Mouse (Mus musculus) cerebellum, postnatal 4 days (tissue): ENCODE measurements around the gene Rere.
"Not testable (repeated sequence)": the region's sequence is repeated elsewhere in the genome, so short reads cannot be mapped to it uniquely, and the experiment has no call there.

ENCODE experiments used
- DNase-seq, 2 experiments: peaks; one replicate each; pipeline ENCODE4 v3.0.0; 2022; ENCODE audit warnings: low spot score in 2 of 2, mixed read lengths in 1 of 2

The Rere gene

DNA sequence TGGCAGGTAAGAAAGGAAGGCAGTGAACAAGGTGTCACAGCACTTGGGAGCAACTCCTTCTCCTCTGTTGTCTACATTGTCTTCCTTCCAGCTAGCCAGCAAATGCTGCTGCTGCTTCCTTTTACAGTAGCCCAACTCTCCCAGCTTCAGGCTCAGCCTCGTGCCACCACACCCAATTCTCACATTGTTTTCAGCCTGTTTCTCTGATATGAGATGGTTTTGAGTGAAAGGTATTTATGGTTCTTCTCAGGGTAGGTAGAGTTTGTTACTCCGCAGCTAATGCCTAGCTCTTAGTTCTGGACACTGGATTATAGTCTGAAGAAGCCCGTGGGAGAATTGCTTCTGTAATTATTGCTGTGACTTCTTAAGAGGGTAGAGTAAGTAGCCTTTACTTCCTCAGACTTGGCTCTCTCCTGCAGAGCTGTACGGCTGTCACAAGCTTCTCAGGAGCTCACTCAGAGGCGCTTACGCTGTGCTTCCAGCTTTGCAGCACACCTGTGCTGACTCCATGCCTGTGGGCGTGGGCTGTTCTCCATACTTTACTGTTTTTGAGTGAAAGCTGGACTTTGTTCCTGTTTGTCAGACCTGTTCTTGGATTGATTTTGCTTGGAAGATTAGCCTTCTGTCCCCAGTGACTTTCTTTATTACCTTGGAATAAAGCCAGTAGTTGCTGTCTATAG, 212.0 kb downstream of the Rere start:
- no peak for DNase-seq

DNA sequence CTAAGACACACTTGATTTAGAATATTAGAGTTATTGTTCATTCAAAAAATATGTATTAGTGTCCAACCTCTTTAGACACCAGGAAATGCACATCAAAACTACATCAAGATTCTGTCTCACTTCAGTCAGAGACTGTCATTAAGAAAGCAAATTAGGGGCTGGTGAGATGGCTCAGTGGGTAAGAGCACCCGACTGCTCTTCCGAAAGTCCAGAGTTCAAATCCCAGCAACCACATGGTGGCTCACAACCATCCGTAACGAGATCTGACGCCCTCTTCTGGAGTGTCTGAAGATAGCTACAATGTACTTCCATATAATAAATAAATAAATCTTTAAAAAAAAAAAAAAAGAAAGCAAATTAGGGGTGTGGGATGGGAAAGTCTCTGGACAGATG, 212.5 kb downstream of the Rere start:
- not testable (repeated sequence) for DNase-seq

GRCm38 (mm10) chr4:150495568-150495967, 214.1 kb downstream of the Rere start:
- DNase-seq, result no peak

DNA sequence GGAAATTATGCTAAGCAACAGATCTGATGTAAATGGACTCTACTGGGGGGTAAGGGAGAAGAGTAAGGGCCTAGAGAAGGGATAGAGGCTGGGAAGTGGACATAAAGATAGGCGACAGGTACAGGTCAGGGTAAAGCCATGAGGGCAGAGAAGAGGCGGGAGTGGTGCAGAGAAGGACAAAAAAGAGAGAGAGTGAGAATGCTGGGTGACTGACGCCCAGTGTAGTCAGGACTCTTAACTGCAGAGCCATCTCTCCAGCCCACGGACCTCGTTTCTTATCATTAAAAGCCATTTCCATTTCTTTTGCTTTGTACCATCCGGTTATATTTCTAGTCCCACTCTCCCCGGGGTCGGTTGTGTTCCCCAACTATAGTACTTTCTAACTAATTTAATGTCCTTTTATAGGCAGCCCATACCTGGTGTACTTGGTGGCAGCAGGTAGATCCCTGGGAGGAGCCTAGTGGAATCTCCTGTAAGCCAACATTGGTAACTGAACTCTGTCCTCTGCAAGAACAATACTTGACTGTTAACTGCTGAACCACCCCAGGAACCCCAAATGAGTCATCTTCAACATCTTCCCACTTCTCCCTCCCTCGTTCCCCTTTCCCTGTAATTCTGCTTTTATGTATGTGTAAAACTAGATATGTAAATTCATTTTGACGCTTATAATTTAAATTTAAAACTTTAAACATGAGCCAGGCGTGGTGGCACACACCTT, 223.0 kb downstream of the Rere start:
- no peak for DNase-seq

DNA sequence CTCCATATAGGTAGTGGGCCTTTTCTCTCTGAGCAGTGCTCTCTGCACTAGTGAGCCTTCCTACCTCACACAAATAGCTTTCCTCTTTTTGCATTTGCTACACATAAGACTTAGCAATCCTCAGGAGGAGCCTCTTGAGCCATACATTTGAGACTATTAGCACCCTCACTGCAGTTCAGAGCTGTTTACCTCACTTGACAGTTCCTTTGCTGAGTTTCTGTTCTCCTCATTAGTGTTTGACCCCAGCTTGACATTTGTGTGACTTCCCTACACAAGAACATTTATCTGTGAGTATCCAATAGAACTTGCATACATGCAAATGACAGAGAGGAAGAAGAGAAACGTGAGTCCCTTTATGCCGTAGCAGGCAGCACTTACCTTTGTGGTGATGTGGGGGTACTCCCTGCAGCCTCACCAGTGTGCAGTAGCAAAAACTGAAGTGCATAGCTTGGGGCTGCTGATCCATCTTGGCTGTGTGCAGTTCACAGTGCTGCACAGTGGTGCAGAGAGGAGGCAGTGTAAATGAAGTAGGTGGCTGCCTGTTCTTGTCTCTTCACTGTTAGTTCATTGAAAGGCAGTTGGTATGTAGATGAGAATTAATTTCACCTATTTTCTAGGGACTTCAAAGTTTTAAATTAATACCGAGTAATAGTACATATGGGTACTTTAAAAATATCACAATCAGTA, 227.7 kb downstream of the Rere start:
- DNase-seq, result no peak

- no peak for DNase-seq
Observed at GRCm38 (mm10) chr4:150510036-150510435, 228.6 kb downstream of the Rere start.

DNA sequence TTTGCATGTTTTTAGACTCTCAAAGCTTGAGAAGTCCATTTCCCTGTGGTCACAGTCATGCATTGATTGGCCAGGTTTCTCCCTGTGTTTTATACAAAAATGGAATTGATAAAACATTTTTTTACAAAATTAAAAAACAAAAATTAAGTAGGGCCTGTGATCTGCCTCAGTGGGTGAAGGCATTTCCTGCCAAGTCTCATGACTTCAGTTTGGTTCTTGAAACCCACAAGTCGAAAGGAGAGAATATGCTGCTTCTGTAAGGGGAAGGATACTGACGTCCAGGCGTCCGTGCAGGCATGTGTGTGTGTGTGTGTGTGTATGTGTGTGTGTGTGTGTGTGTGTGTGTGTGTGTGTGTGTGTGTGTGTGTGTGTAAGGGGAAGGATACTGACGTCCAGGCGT, 231.9 kb downstream of the Rere start:
- DNase-seq, result not testable (repeated sequence)

- DNase-seq, result no peak
Observed at GRCm38 (mm10) chr4:150516201-150516600, 234.8 kb downstream of the Rere start.

- no peak for DNase-seq
Observed at GRCm38 (mm10) chr4:150517381-150517780, 235.9 kb downstream of the Rere start.

DNA sequence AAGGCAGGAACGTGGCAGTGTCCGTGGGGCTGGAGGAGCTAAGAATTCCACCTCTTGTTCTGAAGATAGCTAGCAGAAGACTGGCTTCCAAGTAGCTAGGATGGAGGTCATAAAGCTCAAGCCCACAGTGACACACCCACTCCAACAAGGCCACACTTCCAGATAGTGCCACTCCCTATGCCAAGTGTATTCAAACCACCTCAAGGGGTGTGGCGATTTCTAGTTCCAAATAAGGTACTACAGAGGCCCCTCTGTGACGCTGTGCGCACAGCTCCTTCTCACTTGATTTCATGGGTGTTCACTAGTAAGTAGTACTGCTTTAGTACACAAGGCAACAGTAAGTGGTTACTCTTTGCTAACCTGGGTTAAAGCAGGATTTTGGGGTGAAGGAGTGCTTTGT, 237.4 kb downstream of the Rere start:
- DNase-seq, result no peak

DNA sequence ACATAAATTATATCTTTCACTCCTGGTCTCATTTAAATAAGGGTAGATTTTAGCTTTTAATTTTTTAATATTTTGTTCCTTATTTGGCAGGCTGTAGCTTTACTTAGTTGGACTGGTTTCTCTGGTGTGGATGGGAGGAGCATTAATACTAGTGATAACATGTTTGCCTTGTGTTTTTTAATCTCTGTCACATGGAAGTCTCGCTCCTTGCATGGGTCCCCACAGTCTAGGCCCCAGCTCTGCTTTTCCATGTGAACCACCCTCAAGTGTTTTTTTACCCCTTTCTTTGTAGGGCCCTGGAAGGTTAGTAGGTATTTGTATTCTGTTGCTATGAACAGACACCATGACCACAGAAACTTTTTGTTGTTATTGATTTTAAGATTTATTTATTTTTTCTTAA, 238.6 kb downstream of the Rere start:
- DNase-seq, result no peak

- DNase-seq, result no peak
Observed at GRCm38 (mm10) chr4:150522425-150522824, 241.0 kb downstream of the Rere start.

- no peak for DNase-seq
Observed at GRCm38 (mm10) chr4:150523351-150523750, 241.9 kb downstream of the Rere start.

- DNase-seq, result no peak
Observed at GRCm38 (mm10) chr4:150526269-150526668, 244.8 kb downstream of the Rere start.

DNA sequence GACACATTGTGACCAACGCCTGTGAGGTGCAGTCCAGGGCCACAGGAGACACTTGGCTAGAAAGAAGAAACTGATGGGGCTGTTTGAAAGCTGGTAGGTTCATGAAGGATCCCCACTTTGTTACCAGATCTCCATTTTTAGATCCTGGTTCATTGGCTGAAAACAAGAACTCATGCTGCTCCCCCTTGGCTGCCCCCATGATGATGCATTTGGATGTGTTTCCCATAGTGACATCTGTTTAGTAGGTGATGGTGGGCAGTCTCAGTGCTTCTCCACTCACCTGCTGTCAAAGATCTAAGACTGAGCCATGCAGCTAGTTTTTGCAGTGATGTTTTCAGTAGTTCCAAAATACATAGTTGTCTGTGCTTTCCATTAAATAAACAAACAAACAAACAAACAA, 247.0 kb downstream of the Rere start:
- no peak for DNase-seq

DNA sequence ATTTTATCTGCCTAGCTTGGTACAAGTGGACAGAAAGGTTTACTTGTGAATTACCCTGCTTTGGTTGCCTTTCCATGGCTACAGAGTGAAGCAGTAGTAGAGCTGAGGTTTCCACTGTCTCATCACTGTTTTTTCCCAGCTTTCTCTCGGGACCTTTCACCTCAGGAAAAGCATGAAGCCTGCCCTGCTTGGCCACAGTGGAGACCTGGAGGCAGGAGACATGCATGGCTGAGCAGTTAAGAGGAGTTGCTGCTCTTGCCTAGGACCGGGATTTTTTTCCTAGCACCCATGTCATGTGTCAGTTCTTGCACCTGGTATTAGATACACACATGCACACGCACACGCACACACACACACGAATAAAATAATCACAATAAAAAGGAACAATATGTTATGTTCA, 247.4 kb downstream of the Rere start:
- DNase-seq, result no peak

- DNase-seq, result no peak
Observed at GRCm38 (mm10) chr4:150531869-150532268, 250.4 kb downstream of the Rere start.

DNA sequence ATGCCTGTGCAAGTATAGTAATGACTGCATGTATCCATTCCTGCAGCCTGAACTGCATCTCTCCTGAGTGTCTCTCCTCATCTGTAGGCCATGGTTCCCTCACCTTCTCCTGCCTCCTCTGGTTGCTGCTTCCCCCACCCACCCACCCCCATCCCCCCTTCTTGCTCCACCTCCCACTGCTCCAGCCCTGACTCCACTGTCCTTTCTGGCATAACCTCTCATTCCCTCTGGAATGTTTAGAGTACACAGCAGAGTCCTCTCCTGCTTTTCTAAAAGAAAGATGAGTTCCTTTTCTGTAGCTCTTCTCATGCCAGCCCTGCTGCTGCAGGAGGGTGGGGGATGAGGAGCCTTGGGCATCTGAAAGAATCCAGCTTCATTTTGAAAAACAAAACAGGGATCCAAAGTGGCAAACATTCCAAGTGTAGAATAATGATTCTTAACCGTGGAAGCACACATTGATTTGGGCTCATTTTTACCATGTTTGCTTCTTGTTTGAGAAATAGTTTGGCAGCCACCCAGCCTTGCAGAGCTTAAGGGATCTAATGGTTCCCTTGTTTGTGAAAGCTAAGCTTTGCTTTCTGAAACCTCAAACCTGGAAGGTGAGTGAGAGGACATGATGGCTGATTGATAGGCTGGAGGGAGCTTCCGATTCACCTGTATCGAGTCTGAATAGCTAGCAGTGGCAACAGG, 255.5 kb downstream of the Rere start:
- no peak for DNase-seq

DNA sequence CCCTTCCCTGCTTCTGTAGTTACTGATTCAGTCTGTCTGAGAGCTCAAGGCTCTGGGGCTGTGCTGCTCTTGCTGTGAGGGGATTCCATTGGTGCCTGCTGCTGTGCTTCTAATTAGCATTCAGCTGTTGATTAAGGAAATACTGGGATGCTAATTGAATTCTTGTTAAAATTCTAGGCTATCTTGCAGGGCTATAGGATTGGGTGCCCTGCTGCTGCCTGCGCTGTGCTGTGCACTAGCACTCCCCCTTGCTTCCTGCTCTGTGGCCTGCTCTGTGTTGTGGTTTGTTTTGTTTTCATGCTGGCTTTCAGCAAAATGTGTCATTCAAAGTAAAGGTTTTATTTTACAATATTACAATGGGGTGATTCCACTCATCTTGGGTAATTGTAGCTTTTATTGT, 258.4 kb downstream of the Rere start:
- DNase-seq, result no peak

DNA sequence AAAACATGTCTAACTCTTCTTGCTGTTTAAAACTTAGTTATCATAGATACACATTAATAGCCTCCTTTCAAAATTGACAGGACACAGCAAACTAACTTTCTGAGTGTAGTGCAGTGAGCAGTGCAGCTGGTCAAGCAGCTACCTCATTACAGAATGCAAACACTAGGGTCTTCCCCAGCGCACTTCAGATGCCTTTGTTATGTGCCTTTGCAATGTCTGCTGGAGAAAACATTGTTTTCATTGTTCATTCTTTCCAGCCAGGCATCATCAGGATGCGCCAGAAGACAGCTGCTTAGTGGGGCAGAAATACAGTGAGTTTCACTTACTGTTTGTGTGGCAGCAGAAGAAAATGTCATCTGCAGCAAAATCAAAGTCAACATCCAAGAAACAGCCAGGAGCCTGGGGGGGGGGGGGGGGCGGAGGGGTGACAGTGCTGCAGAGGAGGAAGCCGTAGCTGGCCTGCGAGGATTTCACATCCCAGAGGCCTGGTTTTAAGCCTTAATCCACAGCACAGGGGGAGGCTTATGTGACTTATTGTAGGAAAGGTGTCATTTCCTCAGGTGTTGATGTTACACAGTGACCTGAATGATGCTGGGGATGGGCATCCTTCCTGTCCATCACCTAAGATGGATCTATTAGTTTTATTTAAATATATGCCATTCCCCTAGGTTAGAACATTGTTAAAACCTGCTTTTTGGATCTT, 259.1 kb downstream of the Rere start:
- DNase-seq, result no peak

- DNase-seq, result no peak
Observed at GRCm38 (mm10) chr4:150544231-150544630, 262.8 kb downstream of the Rere start.
